Mouse (Mus musculus): ENCODE results near the gene Hs1bp3.

Gene Hs1bp3

DNA sequence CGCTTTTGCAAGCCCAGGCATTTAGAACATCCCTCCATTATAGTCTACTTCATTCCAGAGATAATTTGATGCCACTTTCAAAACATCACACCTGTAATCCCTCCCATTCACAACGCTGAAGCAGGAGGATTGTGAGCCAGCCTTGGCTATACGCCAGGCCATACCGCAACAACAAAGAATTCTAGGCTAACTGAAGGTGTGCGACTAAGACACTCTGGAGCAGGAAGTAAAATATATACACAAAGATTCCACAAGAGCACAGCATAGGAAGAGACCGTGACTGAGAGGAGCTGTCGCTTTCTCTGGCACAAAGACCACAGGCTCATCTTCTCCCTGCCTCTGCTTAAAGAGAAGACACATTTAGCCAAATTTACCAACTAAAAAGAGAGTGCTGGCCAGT, 49.2 kb downstream of the Hs1bp3 start:
- DNase-seq (ENCODE audit: low spot score in 2 of 2), result no peak

DNA sequence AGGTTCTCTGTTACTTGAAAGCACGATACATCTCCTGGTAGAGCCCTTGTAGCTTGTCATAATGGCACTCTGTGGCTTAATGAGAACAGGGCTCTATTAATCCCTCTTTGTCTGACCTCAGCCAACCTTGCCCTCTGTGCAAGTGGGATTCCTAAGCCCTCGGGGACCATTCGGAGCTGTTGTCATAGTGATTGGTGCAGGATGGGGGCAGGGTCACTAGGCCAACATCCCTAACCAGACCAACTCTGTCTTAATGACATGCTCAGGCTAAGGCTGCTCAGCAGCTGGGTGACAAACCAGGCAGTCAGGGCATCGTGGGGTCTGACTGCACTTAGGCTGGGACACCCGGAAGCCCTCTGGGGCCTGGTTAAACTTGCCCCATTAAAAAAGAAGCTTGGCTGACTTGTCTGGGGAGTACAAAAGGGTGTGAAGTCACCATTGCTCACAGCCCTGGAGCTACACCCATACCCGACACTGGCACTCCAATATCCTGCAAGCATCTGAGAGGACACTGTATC, 51.1 kb downstream of the Hs1bp3 start:
- no peak for DNase-seq (ENCODE audit: low spot score in 2 of 2)

- DNase-seq (ENCODE audit: low spot score in 2 of 2), result no peak
Observed at GRCm38 (mm10) chr12:8365336-8365735, 52.1 kb downstream of the Hs1bp3 start.

- DNase-seq (ENCODE audit: low spot score in 2 of 2), result no peak
Observed at GRCm38 (mm10) chr12:8365905-8366576, 52.8 kb downstream of the Hs1bp3 start.

DNA sequence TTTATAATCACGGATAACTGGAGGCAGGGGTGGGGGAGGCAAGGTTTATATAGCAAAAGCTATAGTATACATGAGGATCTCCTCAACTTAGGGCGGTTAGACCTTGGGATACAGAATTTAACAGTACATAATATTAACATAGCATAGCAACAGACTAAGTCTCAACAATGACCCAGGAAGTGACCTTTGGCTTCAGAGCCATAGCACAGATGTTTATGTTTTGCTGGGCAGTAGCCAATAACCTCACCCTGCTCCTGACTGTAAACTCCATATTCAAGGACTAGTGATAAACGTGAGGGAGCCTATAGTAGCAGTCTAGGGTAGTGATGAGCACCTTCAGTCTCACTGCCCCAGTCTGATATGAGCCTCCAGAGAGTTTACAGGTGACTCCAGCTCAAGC, 53.5 kb downstream of the Hs1bp3 start:
- DNase-seq (ENCODE audit: low spot score in 2 of 2), result no peak

DNA sequence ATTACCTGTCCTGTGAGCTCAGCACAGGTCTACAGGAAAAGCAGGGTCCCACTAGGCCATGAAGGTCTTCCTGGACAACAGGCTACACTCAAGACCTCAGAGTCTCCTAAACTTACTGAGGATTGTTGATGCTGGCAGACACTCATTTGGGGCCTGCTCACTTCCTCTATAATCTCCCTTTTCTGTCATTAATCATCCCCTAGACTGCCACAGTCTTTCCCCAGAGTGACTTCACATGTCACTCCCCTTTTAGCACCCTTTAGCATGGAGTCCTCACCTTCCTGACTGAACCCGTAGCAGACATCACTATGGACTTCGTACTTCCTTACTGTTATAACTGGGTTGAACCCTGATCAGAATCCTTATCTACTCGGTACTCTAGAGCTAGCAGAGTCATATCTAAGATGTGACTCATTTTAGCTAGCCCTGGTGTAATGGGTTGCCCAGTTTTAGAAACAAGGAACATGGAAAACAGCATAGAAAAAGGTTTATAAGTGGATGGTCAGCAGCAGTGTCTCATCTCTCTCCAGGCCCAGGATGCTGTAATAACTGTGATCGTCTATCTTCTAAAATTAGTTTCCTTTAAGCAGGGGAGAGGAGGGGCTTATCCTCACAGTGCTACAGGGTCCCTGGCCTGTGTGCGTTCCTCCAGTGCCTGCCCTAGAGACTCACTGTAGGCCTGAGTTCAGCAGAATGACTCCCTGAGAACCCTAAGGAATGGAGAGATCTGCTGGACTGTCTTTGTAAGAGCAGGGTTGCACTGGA, 58.7 kb downstream of the Hs1bp3 start:
- no peak for DNase-seq (ENCODE audit: low spot score in 2 of 2)

DNA sequence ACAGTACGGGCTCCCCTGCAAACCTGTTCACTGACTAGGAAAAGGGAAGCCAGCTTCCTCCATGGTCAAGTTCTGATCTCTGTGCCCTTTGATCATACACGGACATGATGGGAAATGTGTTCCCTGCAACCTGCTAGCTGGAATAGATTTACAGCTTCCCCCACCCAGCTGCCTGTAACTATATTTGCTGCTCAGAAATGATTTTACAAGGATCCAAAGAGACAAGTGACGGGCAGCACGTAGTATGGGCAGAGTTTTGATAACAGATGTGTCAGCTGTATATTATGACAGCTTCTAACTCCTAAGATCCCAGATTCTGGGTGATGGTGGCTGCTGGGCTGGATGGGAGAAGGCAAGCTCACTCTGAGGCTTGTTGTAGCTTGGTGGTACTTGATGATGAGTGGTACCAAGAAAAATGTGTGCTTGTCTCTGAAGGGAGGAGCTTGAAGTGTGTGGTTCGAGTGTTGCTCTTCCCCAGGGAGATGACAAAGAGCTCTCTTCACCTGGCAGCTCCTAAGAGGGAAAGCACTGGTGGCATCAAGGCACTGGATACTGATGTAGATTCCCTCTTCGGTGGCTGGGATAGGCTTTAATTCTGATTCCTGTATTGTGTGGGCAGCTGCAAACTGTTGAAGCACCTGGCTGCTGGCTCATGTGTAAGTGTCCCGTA, 59.4 kb downstream of the Hs1bp3 start:
- DNase-seq (ENCODE audit: low spot score in 2 of 2), result no peak

DNA sequence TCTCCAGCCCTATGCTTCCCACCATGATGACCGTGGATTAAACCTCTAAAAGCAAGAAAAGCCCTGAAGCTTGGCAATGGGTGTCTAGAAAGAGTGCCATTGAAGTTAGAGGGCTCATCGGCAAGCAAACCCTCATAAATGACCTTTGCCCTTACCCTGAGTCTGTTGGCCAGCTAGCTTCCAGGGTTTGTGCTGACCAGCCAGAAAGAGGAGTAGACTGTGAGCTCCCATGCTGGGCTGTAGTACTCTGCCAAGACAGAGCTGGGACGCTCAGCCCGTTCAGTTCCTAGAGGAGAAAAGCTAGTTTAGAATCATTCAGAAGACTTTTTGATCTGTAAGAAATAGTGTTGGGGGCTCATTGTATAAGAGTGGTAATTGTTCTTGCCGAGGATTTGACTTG, 60.5 kb downstream of the Hs1bp3 start:
- DNase-seq (ENCODE audit: low spot score in 2 of 2), result no peak

DNA sequence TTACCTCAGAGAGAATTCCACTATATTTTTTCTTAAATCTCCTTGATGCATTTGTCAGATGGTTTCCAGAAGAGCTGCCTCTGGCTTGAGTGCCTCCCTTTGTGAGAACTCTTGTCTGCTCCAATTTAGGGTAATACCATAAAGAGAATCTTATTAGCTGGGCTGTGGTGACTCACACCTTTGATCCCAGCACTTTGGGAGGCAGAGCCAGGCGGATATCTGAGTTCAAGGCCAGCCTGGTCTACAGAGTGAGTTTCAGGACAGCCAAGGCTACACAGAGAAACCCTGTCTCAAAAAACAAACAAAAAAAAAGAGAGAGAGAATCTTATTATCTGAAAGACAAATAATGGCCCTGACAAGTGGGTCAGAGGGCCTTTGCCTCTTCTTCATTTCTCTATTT, 63.9 kb downstream of the Hs1bp3 start:
- DNase-seq (ENCODE audit: low spot score in 2 of 2), result no peak

- no peak for DNase-seq (ENCODE audit: low spot score in 2 of 2)
Observed at GRCm38 (mm10) chr12:8377955-8378620, 64.9 kb downstream of the Hs1bp3 start.

- no peak for DNase-seq (ENCODE audit: low spot score in 2 of 2)
Observed at GRCm38 (mm10) chr12:8379795-8380521, 66.7 kb downstream of the Hs1bp3 start.

DNA sequence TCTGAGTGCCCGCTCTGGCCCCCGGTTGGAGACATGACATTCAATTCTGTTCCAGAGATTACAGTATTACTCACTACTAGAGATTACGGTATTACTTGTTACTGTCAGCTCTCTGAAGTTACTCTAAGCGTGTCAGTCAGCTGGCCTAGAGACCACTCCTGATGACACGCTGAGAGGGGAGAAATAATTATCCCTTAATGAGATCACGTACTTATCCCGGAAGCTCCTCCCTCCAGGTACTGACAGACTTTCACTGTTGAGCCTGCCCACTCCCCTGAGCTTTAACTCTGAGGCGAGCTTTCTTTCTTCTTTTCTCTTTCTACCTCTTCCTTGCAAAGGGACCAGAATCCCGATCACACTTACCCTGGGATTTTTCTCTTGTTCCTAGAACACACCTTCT, 67.7 kb downstream of the Hs1bp3 start:
- no peak for DNase-seq (ENCODE audit: low spot score in 2 of 2)

GRCm38 (mm10) chr12:8381940-8382339, 68.7 kb downstream of the Hs1bp3 start:
- DNase-seq (ENCODE audit: low spot score in 2 of 2), result no peak

DNA sequence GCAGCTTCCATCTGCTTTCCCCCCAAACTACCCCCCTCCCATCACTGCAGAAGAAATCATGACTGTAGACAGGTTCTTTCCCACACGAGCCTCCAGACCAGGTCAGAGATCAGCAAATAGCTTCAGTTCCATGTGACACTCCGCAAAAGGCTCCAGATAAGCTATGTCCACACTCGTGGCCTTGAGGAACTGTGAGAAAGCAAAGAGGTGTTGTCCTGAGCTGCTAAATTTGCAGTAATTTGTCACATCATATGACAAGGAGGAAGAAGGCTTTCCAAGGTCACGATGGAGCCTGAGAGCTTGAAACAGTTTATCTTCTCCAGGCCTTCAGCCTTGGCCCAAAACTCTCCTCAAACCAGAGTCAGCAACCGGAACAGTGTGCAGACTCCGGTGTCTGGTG, 70.6 kb downstream of the Hs1bp3 start:
- DNase-seq (ENCODE audit: low spot score in 2 of 2), result no peak

GRCm38 (mm10) chr12:8386451-8387011, 73.3 kb downstream of the Hs1bp3 start:
- DNase-seq (ENCODE audit: low spot score in 2 of 2), result no peak

GRCm38 (mm10) chr12:8387281-8387680, 74.0 kb downstream of the Hs1bp3 start:
- DNase-seq (ENCODE audit: low spot score in 2 of 2), result no peak

DNA sequence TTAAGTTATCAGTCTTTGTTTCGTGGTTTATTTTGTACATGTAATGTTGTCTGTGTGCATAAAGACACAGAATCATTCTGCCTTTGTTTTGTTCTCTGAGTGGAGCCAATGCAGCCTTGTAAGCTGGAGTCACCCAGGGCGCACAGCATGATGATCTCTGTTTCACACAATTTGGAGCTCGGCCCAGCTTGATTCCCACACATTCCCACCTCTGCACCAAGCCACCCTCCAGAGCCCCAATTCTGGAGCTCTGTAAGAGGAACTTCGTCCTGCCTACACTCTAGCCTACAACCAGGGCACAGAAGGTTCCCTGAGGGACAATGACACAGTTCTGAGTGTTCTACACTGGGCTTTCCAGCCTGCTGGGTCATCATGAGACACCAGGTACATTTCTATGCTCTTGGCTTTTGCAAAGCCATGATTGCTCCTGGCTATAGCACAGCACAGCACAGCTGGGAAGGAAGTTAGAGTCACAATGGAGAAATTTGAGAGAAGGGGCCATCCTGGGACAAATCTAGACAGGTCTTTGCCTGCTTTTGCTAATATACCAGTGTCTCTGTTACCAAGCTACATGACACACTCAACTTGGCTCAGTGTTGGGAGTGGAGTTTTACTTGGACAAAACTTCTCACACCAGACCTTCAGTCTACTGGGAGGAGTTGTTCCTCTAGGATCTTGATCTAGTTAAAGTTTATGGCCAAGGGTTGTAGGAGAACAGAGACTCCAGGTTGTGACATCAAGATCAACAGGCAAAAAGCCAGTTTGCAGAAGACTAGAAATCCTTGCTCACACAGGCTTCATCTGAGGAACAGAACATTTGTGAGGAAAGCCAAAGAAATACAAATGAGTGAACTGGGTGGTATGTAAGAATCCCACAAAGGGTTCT, 75.5 kb downstream of the Hs1bp3 start:
- DNase-seq (ENCODE audit: low spot score in 2 of 2), result no peak

GRCm38 (mm10) chr12:8393226-8393625, 80.0 kb downstream of the Hs1bp3 start:
- no peak for DNase-seq (ENCODE audit: low spot score in 2 of 2)
